Mouse (Mus musculus) limb, embryonic 11.5 days (tissue): ENCODE measurements around the gene Ptprk. TPM values are rescaled to one million over a fixed set of nuclear protein-coding genes. Genes with fewer than 3 reads are reported as not detected.

ENCODE experiments used
- ATAC-seq: fragments of 200-750 bp; cut with Nextera tagmentation; 2 replicates; pipeline ENCODE4 v1.8.0; 2017; ENCODE audit warnings: low read depth; ENCODE audit not compliant: insufficient number of reproducible peaks, low FRiP score, low TSS enrichment
- DNase-seq: peaks from one replicate; pipeline ENCODE4 v3.0.0-alpha.2; 2015; ENCODE audit warnings: low spot score
- H3K27ac ChIP-seq: fragments of 300-500 bp; sonication (generic); replicated peaks from 2 replicates; pipeline ENCODE4 v1.5.1; 2014; ENCODE audit warnings: low read depth, mild to moderate bottlenecking, low read length
- H3K27me3 ChIP-seq: fragments of 300-500 bp; sonication (generic); 2 replicates; pipeline ENCODE4 v1.6.1; 2014; ENCODE audit warnings: mild to moderate bottlenecking, low read length, mixed read lengths; ENCODE audit not compliant: control insufficient read depth, insufficient read depth
- H3K36me3 ChIP-seq: fragments of 300-500 bp; sonication (generic); 2 replicates; pipeline ENCODE4 v1.6.1; 2014; ENCODE audit warnings: mild to moderate bottlenecking, low read length, moderate library complexity, mixed read lengths; ENCODE audit not compliant: control insufficient read depth, insufficient read depth
- H3K4me1 ChIP-seq: fragments of 300-500 bp; sonication (generic); 2 replicates; pipeline ENCODE4 v1.6.1; 2014; ENCODE audit warnings: low read length, mixed read lengths; ENCODE audit not compliant: control insufficient read depth, insufficient read depth
- H3K4me2 ChIP-seq: fragments of 300-500 bp; sonication (generic); 2 replicates; pipeline ENCODE4 v1.6.1; 2014; ENCODE audit warnings: low read depth, mild to moderate bottlenecking, moderate library complexity; ENCODE audit not compliant: severe bottlenecking
- H3K4me3 ChIP-seq: fragments of 300-500 bp; sonication (generic); 2 replicates; pipeline ENCODE4 v1.5.1; 2014; ENCODE audit warnings: low read depth, low read length
- H3K9ac ChIP-seq: fragments of 300-500 bp; sonication (generic); 2 replicates; pipeline ENCODE4 v1.6.1; 2014; ENCODE audit warnings: mild to moderate bottlenecking, low read length
- H3K9me3 ChIP-seq: fragments of 300-500 bp; sonication (generic); 2 replicates; pipeline ENCODE4 v1.6.1; 2016; ENCODE audit warnings: low read length; ENCODE audit not compliant: control insufficient read depth
- WGBS: fragments of 180-500 bp; shearing (Covaris S2); extraction: QIAGEN DNeasy Blood & Tissue Kit; methylation state at CpG from one replicate; pipeline ENCODE4 v1.1.7; 2014; 5-methylcytosine and 5-hydroxymethylcytosine counted together
- polyA plus RNA-seq: library from polyadenylated mRNA; unstranded; fragments of >200 nt; fragmentation: Nextera tagmentation; extraction: Ambion mirVana; gene quantifications from 2 replicates; pipeline ENCODE4 v1.2.1, GENCODE M21; 2014

The Ptprk gene
- polyA plus RNA-seq, 1 experiment from 2014 or later = 38.4 TPM

GRCm38 (mm10) chr10:28076036-28076855 lies 1.6 kb downstream of the Ptprk start:
- Histone ChIP-seq H3K4me3 (peak overlapping the region; percentile 74), H3K27ac (no peak overlapping the region; the same call in 1 of the 2 replicates), H3K36me3 (no peaks in the 10 kb centered on the region), H3K9ac (peak overlapping the region; percentile 90), H3K4me2 (peak overlapping the region; percentile 76), H3K9me3 (no peaks in the 10 kb centered on the region), H3K27me3 (no peaks in the 10 kb centered on the region), H3K4me1 (no peaks in the 10 kb centered on the region)
- DNase-seq (peak; percentile 71), ATAC-seq (no peak)
- 2% methylated on average over 30 of the region's 30 CpGs for WGBS

GRCm38 (mm10) chr10:28078270-28078669 lies 3.6 kb downstream of the Ptprk start:
- ATAC-seq = no peak
- 95% methylated on average over 1 of the region's 1 CpGs for WGBS

GRCm38 (mm10) chr10:28081221-28081620 lies 6.6 kb downstream of the Ptprk start:
- Histone ChIP-seq H3K9me3 (no peaks in the 10 kb centered on the region), H3K4me1 (no peaks in the 10 kb centered on the region), H3K27me3 (no peaks in the 10 kb centered on the region), H3K4me2 (no peak overlapping the region), H3K27ac (no peak overlapping the region), H3K9ac (no peak overlapping the region), H3K36me3 (no peaks in the 10 kb centered on the region), H3K4me3 (no peak overlapping the region)
- 88% methylated on average over 2 of the region's 2 CpGs for WGBS
- no peak for DNase-seq
- no peak for ATAC-seq

More at GRCm38 (mm10) chr10:28078270-28078669, 3.6 kb downstream of the Ptprk start:
- H3K9me3 ChIP-seq = no peaks in the 10 kb centered on the region
- H3K4me3 ChIP-seq = no peak overlapping the region
- DNase-seq = no peak
- no peaks in the 10 kb centered on the region for H3K36me3 ChIP-seq
- H3K9ac ChIP-seq = no peak overlapping the region
- no peak overlapping the region for H3K4me2 ChIP-seq
- H3K27me3 ChIP-seq = no peaks in the 10 kb centered on the region
- no peak overlapping the region for H3K27ac ChIP-seq
- H3K4me1 ChIP-seq = no peaks in the 10 kb centered on the region

GRCm38 (mm10) chr10:28083183-28083582 lies 8.6 kb downstream of the Ptprk start:
- Histone ChIP-seq H3K9ac (no peak overlapping the region), H3K27ac (no peak overlapping the region), H3K9me3 (no peaks in the 10 kb centered on the region), H3K4me2 (no peak overlapping the region), H3K36me3 (no peaks in the 10 kb centered on the region), H3K4me3 (no peak overlapping the region), H3K4me1 (no peaks in the 10 kb centered on the region), H3K27me3 (no peaks in the 10 kb centered on the region)
- DNase-seq (no peak), ATAC-seq (no peak)
- WGBS = 71% methylated on average over 2 of the region's 2 CpGs

- Histone ChIP-seq H3K4me3 (no peak overlapping the region), H3K27ac (no peak overlapping the region), H3K27me3 (no peaks in the 10 kb centered on the region), H3K36me3 (no peaks in the 10 kb centered on the region), H3K9ac (no peak overlapping the region), H3K9me3 (no peaks in the 10 kb centered on the region), H3K4me1 (no peaks in the 10 kb centered on the region), H3K4me2 (no peak overlapping the region)
- ATAC-seq (no peak), DNase-seq (no peak)
- 67% methylated on average over 1 of the region's 1 CpGs for WGBS
These were observed 9.0 kb downstream of the Ptprk start for GRCm38 (mm10) chr10:28083625-28084024.

GRCm38 (mm10) chr10:28087341-28087740 lies 12.7 kb downstream of the Ptprk start:
- Histone ChIP-seq H3K4me2 (no peak overlapping the region), H3K27me3 (no peaks in the 10 kb centered on the region), H3K36me3 (no peaks in the 10 kb centered on the region), H3K27ac (no peak overlapping the region), H3K4me3 (no peak overlapping the region), H3K9ac (no peak overlapping the region), H3K4me1 (peaks cover 4% of the 10 kb centered on the region; the same call in 1 of the 2 replicates), H3K9me3 (no peaks in the 10 kb centered on the region)
- 36% methylated on average over 6 of the region's 6 CpGs for WGBS
- DNase-seq (no peak), ATAC-seq (no peak)

GRCm38 (mm10) chr10:28087749-28088148 lies 13.1 kb downstream of the Ptprk start:
- H3K4me1 ChIP-seq = peaks cover 4% of the 10 kb centered on the region; the same call in 1 of the 2 replicates
- H3K4me3 ChIP-seq = no peak overlapping the region
- 65% methylated on average over 3 of the region's 3 CpGs for WGBS
- H3K27me3 ChIP-seq = no peaks in the 10 kb centered on the region
- H3K9me3 ChIP-seq = no peaks in the 10 kb centered on the region
- no peak overlapping the region for H3K4me2 ChIP-seq
- H3K9ac ChIP-seq = no peak overlapping the region
- no peaks in the 10 kb centered on the region for H3K36me3 ChIP-seq
- ATAC-seq = no peak
- no peak for DNase-seq
- no peak overlapping the region for H3K27ac ChIP-seq

- H3K27me3 ChIP-seq = no peaks in the 10 kb centered on the region
- peaks cover 3% of the 10 kb centered on the region; the same call in 1 of the 2 replicates for H3K4me1 ChIP-seq
- no peaks in the 10 kb centered on the region for H3K36me3 ChIP-seq
- no peaks in the 10 kb centered on the region for H3K9me3 ChIP-seq
- ATAC-seq (no peak), DNase-seq (no peak)
- no peak overlapping the region for H3K9ac ChIP-seq
- H3K4me2 ChIP-seq = no peak overlapping the region
- H3K27ac ChIP-seq = no peak overlapping the region
- H3K4me3 ChIP-seq = no peak overlapping the region
These were observed 21.4 kb downstream of the Ptprk start for GRCm38 (mm10) chr10:28096007-28096406.
